Mouse (Mus musculus): ENCODE data around the gene Mrps7. TPM values are rescaled to one million over a fixed set of nuclear protein-coding genes. Genes with fewer than 3 reads are reported as not detected.

Mrps7 gene
- polyA plus RNA-seq, 1 experiment from 2014 or later: 79.2 TPM

DNA sequence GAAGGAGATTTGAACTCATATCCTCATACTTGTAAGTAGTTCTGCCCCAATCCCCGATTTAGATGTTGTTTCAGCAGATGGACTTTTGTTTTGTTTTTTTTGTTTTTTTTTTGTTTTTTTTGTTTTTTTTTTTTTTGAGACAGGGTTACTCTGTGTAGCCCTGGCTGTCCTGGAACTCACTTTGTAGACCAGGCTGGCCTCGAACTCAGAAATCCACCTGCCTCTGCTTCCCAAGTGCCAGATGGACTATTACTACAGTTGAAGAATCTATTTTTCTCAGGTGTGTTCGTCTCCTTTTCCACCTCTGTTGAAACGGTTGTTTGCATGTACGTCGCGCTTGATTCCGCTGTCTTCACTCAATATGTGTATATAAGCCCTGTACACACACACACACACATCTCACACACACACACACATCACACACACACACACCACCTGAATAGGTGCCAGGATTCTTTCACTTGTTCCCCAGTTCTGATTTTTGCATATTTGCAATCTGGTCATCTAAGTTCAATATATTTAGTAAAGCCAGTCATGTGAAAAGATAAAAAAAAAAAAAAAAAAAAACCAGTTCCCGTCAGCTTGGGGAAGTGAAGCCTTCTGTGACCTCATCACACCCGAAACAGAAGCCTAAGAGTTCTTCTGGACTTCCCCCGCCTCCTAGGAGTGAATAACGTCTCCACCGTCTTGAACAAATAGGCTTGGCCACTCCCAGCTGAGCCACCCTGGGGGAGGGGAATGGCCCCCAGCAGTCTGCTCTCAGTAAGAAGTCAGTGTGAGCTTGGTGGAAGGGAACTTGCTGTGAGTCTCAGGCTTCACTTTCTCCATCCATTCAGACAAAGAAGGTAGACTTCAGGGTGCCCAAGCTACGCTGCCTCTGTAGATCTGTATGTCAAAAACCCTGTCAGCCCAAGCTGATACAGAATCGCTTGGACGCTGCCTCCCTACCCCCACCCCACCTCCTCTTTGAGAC lies 27.1 kb downstream of the Mrps7 start:
- H3K9ac ChIP-seq: peak overlapping the region; percentile 50; the same call in 1 of the 2 replicates
- no peak for ATAC-seq (ENCODE audit: extremely low read depth, insufficient number of reproducible peaks, low FRiP score, low TSS enrichment)
- H3K27me3 ChIP-seq (replicated peaks): no peaks in the 10 kb centered on the region
- no peak overlapping the region; the same call in 1 of the 2 replicates for H3K4me2 ChIP-seq
- no peaks in the 10 kb centered on the region for H3K36me3 ChIP-seq
- H3K4me1 ChIP-seq: peaks cover 9% of the 10 kb centered on the region
- no peak overlapping the region for H3K4me3 ChIP-seq
- no peak overlapping the region for H3K27ac ChIP-seq (replicated peaks)
- WGBS: 43% methylated on average over 16 of the region's 16 CpGs
- no peaks in the 10 kb centered on the region for H3K9me3 ChIP-seq

DNA sequence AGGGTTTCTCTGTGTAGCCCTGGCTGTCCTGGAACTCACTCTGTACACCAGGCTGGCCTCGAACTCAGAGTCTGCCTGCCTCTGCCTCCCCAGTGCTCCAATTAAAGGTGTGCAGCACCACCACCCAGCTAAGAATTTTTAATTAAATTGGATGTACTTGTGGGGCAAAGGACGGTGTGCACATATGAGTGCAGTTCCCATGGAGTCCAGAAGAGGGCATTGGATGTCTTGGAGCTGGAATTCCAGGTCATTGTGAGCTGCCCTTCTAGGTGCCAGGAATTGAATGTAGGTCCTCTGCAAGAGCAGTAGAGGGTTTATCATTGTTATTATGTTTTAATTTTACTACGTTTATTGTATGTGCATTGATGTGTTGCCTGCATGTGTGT lies 27.8 kb downstream of the Mrps7 start:
- Histone ChIP-seq H3K4me1 (peaks cover 9% of the 10 kb centered on the region), H3K9me3 (no peaks in the 10 kb centered on the region), H3K4me3 (no peak overlapping the region), H3K9ac (no peak overlapping the region), H3K36me3 (no peaks in the 10 kb centered on the region), H3K27ac (replicated peaks) (no peak overlapping the region), H3K4me2 (no peak overlapping the region), H3K27me3 (replicated peaks) (no peaks in the 10 kb centered on the region)
- ATAC-seq (ENCODE audit: extremely low read depth, insufficient number of reproducible peaks, low FRiP score, low TSS enrichment): no peak
- 16% methylated on average over 3 of the region's 3 CpGs for WGBS

DNA sequence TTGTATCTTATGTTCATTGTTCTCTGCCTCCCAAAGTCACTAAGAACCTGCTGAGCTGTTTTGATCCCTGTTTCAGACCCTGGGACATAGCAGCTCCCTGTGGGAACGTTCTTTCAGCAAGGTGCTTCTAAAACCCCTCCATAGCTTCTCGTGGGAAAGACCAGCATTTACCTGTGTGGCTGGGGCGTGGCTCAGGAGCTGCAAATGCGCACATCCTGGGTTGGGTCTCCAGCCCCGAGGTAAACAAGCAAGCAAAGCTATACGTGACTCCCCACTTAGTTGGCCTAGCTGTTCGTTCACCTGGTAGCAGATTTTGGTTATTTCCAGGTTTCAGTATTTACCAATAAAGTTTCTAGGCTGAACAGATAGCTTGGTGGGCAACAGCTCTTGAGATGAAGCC lies 28.5 kb downstream of the Mrps7 start:
- Histone ChIP-seq H3K36me3 (no peaks in the 10 kb centered on the region), H3K9ac (no peak overlapping the region), H3K27ac (replicated peaks) (no peak overlapping the region), H3K4me1 (peaks cover 4% of the 10 kb centered on the region), H3K4me2 (no peak overlapping the region), H3K4me3 (no peak overlapping the region), H3K27me3 (replicated peaks) (no peaks in the 10 kb centered on the region), H3K9me3 (no peaks in the 10 kb centered on the region)
- ATAC-seq (ENCODE audit: extremely low read depth, insufficient number of reproducible peaks, low FRiP score, low TSS enrichment): no peak
- 71% methylated on average over 7 of the region's 7 CpGs for WGBS

DNA sequence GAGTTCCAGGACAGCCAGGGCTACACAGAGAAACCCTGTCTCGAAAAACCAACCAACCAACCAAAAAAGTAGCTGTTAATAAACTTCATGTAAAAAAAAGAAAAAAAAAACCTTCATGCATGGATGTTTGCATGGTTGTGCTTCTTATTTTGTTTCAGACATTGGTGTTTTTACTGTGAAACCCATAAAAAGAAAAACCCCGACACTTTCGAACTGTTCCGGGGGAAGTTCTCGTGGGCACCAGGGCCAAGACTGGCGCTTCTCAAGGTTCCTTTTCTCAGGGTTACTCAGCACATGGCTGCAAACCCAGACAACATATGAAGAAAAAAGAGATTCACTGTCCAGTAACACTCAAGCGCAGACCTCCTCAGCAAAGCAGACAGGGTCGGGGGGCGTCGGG lies 29.1 kb downstream of the Mrps7 start:
- Histone ChIP-seq H3K9me3 (no peaks in the 10 kb centered on the region), H3K36me3 (no peaks in the 10 kb centered on the region), H3K27ac (replicated peaks) (no peak overlapping the region), H3K27me3 (replicated peaks) (no peaks in the 10 kb centered on the region), H3K4me3 (no peak overlapping the region), H3K9ac (no peak overlapping the region), H3K4me2 (no peak overlapping the region), H3K4me1 (no peaks in the 10 kb centered on the region)
- no peak for ATAC-seq (ENCODE audit: extremely low read depth, insufficient number of reproducible peaks, low FRiP score, low TSS enrichment)
- 77% methylated on average over 10 of the region's 10 CpGs for WGBS

DNA sequence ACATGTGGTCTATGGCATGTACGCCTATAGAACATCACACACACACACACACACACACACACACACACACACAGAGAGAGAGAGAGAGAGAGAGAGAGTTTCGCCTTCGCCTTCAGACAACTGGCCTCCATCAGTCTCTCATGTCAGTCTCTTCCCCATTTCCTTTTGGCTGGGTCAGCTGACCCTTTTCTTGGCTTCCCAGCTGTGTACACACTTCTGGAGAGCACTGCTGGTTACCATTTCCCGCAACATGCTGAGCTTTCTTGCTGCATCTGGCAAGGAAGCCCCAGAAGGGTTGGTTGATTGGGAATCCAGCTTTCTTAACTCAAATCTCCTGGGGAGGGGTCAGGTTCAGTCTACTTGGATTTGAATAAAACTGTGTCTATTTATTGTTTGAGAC lies 30.4 kb downstream of the Mrps7 start:
- no peaks in the 10 kb centered on the region for H3K9me3 ChIP-seq
- H3K9ac ChIP-seq: no peak overlapping the region
- 72% methylated on average over 4 of the region's 4 CpGs for WGBS

DNA sequence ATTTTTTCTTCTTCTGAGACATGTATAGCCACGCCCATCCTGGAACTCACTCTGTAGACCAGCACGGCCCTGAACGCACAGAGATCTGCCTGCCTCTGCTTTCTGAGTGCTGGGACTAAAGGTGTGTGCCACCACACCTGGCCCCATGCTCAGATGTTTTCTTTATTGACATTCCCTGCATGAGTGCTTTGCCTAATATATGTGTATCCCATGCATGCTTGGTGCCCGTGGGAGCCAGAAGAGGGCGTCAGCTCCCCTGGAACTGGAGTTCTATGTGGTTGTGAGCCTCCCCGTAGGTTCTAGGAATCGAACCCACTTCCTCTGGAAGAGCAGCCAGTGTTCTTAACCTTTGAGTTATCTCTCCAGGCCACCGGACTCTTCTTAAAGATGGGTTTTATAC lies 31.3 kb downstream of the Mrps7 start:
- no peaks in the 10 kb centered on the region for H3K27me3 ChIP-seq (replicated peaks)
- H3K36me3 ChIP-seq: no peaks in the 10 kb centered on the region
- ATAC-seq (ENCODE audit: extremely low read depth, insufficient number of reproducible peaks, low FRiP score, low TSS enrichment): no peak
- no peak overlapping the region for H3K4me2 ChIP-seq
- H3K9me3 ChIP-seq: no peaks in the 10 kb centered on the region
- H3K4me3 ChIP-seq: no peak overlapping the region
- WGBS: 80% methylated on average over 8 of the region's 8 CpGs
- H3K4me1 ChIP-seq: peaks cover 8% of the 10 kb centered on the region; the same call in 1 of the 2 replicates
- H3K9ac ChIP-seq: no peak overlapping the region
- no peak overlapping the region for H3K27ac ChIP-seq (replicated peaks)

More for the DNA sequence above, 30.4 kb downstream of the Mrps7 start:
- Histone ChIP-seq H3K36me3 (no peaks in the 10 kb centered on the region), H3K27ac (replicated peaks) (no peak overlapping the region), H3K4me1 (peaks cover under 1% of the 10 kb centered on the region; the same call in 1 of the 2 replicates), H3K4me2 (no peak overlapping the region), H3K27me3 (replicated peaks) (no peaks in the 10 kb centered on the region), H3K4me3 (no peak overlapping the region)
- no peak for ATAC-seq (ENCODE audit: extremely low read depth, insufficient number of reproducible peaks, low FRiP score, low TSS enrichment)

DNA sequence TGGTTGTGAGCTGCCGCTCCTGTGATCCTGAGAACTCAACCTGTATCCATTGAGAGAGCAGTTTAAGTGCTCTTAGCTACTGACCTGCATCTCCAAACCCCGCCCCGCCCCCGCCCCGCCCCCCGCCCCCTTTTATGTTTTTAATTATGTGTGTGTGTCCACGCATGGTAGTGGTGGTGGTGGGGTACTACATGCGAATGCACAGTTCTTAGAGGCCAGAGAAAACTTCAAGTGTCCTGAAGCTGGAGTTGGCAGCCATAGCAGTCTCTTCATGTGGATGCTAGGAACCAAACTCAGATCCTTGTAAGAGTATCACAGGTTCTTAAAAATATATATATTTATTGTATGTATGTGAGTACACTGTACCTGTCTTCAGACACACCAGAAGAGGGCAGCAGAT lies 31.8 kb downstream of the Mrps7 start:
- H3K36me3 ChIP-seq: no peaks in the 10 kb centered on the region
- peaks cover 8% of the 10 kb centered on the region; the same call in 1 of the 2 replicates for H3K4me1 ChIP-seq
- H3K27ac ChIP-seq (replicated peaks): no peak overlapping the region
- no peaks in the 10 kb centered on the region for H3K27me3 ChIP-seq (replicated peaks)
- WGBS: 71% methylated on average over 8 of the region's 8 CpGs
- no peak overlapping the region for H3K4me3 ChIP-seq
- no peak overlapping the region for H3K9ac ChIP-seq
- H3K9me3 ChIP-seq: no peaks in the 10 kb centered on the region
- H3K4me2 ChIP-seq: no peak overlapping the region
- ATAC-seq (ENCODE audit: extremely low read depth, insufficient number of reproducible peaks, low FRiP score, low TSS enrichment): no peak

DNA sequence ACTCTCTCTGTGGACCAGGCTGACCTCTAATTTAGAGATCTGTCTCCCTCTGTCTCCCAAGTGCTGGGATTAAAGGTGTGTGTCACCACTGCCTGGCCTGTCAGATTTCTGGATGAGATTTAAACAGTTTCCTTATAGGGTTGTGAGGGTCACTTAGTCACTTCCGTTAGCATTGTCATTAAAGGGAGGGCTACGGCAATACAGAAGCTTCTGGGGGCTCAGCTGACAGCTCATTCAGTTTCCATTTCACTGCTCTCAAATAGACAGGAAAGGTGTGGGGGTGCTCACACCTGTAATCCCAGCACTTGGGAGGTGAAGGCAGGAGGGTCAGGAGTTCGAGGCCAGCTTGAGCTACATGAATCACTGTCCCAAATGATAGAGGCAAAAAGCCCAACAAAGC lies 33.2 kb downstream of the Mrps7 start:
- no peak overlapping the region for H3K4me3 ChIP-seq
- WGBS: 69% methylated on average over 3 of the region's 3 CpGs
- no peak for ATAC-seq (ENCODE audit: extremely low read depth, insufficient number of reproducible peaks, low FRiP score, low TSS enrichment)
- H3K27me3 ChIP-seq (replicated peaks): no peaks in the 10 kb centered on the region
- H3K4me2 ChIP-seq: no peak overlapping the region
- H3K9me3 ChIP-seq: no peaks in the 10 kb centered on the region
- H3K4me1 ChIP-seq: peaks cover 16% of the 10 kb centered on the region
- no peak overlapping the region for H3K27ac ChIP-seq (replicated peaks)
- H3K36me3 ChIP-seq: no peaks in the 10 kb centered on the region
- H3K9ac ChIP-seq: no peak overlapping the region

DNA sequence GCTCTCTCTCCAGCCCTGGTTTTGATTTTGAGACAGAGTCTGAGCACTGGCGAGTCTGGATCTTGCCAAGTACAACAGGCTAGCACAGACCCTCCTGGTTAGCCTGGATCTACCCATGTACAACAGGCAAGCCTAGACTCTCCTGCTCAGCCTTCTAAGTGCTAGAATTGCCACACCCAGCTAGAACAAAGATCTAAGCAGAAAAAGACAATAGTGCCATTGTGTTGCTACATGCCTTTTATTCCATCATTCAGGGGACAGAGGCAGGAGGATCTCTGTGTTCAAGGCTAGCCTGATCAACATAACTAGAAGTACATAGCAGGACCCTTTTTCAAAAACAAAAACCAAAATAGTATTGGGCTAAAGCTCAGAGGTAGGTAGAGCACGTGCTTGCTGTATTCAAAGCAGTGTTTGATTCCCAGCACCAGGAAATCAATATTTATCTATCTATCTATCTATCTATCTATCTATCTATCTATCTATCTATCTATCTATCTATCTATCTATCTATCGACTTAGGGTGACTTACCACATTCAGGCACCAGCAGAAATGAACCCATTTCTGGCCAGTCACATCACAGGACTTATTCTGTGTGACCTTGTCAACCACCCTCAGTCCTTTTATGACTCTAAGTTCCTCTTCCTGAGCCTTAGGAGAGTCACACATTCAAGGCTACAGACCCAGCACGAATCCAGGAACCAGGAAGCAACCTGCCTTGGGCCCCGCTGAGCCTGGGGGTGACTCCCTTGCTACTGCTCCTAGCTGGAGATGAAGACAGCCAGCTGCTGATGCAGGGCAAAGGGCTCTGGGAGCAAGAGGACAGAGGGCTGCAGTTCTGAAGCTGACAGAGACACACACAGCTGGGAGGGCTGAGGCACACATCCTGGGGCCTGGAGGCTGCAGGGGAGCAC lies 35.0 kb downstream of the Mrps7 start:
- H3K4me2 ChIP-seq: no peak overlapping the region
- peaks cover 10% of the 10 kb centered on the region for H3K36me3 ChIP-seq
- 57% methylated on average over 5 of the region's 5 CpGs for WGBS
- no peak overlapping the region for H3K27ac ChIP-seq (replicated peaks)
- no peak overlapping the region for H3K4me3 ChIP-seq
- H3K27me3 ChIP-seq (replicated peaks): no peaks in the 10 kb centered on the region
- no peaks in the 10 kb centered on the region for H3K9me3 ChIP-seq
- ATAC-seq (ENCODE audit: extremely low read depth, insufficient number of reproducible peaks, low FRiP score, low TSS enrichment): no peak
- 0 out of 2 replicates have a peak overlapping the region, but pooled peaks have one; percentile 40 for H3K9ac ChIP-seq
- H3K4me1 ChIP-seq: peaks cover 16% of the 10 kb centered on the region

DNA sequence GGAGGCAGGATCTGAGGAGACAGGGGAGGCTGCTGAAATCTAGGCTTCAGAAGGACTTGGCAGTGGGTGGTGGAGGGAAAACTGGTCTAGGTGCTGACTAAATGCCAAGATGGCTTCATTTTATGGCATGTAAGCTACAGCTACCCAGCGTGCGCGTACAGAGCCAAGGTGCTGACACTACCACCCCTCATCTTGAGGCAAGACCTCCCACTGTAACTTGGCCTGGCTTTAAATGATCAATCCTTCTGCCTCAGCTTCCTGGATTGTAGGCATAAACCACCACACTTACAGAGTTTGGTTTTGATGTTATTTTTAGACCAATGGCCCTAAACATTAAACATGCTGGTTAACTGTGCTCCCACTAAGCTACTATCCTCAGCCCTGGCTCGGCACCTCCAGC lies 35.8 kb downstream of the Mrps7 start:
- Histone ChIP-seq H3K4me3 (no peak overlapping the region), H3K9me3 (no peaks in the 10 kb centered on the region), H3K4me1 (peaks cover 16% of the 10 kb centered on the region), H3K4me2 (no peak overlapping the region), H3K27me3 (replicated peaks) (no peaks in the 10 kb centered on the region), H3K36me3 (peaks cover 16% of the 10 kb centered on the region), H3K9ac (0 out of 2 replicates have a peak overlapping the region, but pooled peaks have one; percentile 40), H3K27ac (replicated peaks) (no peak overlapping the region)
- ATAC-seq (ENCODE audit: extremely low read depth, insufficient number of reproducible peaks, low FRiP score, low TSS enrichment): no peak
- WGBS: 74% methylated on average over 4 of the region's 4 CpGs

DNA sequence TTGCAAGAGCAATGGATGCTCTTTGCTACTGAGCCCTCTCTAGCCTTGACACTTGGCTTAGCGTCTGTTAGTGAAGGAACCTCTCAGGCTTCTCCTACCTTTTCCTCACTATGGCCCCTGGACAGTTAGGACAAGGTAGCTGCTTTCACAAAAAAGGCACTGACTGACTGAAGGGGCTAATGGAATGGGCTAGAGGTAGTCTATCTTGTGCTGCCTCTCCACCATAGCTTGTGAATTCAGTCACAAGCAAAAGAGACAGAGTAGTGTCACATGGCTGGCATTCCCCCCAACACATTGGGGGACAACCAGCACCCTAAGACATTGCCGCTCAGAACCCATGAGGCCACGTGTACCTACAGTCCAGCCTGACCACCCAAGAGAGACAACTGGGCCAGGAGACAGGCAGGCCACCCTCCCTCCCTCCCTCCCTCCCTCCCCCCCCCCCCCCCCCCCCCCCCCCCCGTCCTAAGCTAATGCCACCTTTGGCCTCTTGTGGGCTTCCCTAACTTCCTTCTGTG lies 36.6 kb downstream of the Mrps7 start:
- H3K27ac ChIP-seq (replicated peaks): no peak overlapping the region
- peaks cover 23% of the 10 kb centered on the region for H3K36me3 ChIP-seq
- peaks cover 16% of the 10 kb centered on the region for H3K4me1 ChIP-seq
- 85% methylated on average over 3 of the region's 4 CpGs for WGBS
- no peak overlapping the region for H3K4me3 ChIP-seq
- H3K9ac ChIP-seq: no peak overlapping the region
- H3K4me2 ChIP-seq: no peak overlapping the region
- no peaks in the 10 kb centered on the region for H3K27me3 ChIP-seq (replicated peaks)
- H3K9me3 ChIP-seq: no peaks in the 10 kb centered on the region
- no peak for ATAC-seq (ENCODE audit: extremely low read depth, insufficient number of reproducible peaks, low FRiP score, low TSS enrichment)
